Mouse (Mus musculus) G1E (cell line): ENCODE measurements around the gene Ypel3.

Source experiments
- CTCF ChIP-seq: IDR thresholded peaks from 2 replicates; pipeline ENCODE4 v1.5.1; 2012; ENCODE audit warnings: low read depth, low read length, inconsistent platforms, mixed read lengths
- GATA1 ChIP-seq: IDR thresholded peaks from 2 replicates; pipeline ENCODE4 v1.6.1; 2012; ENCODE audit warnings: borderline replicate concordance, low read length, inconsistent platforms, mixed read lengths
- GATA2 ChIP-seq: IDR thresholded peaks from 2 replicates; pipeline ENCODE4 v1.6.1; 2012; ENCODE audit warnings: low read depth, low read length, inconsistent platforms, borderline replicate concordance
- POLR2AphosphoS5 ChIP-seq: IDR thresholded peaks from 2 replicates; pipeline ENCODE4 v1.6.1; 2012; ENCODE audit warnings: low read depth, low read length, inconsistent platforms; ENCODE audit not compliant: insufficient replicate concordance

- TF ChIP-seq GATA1 (no peak), CTCF (no peak), POLR2AphosphoS5 (no peak), GATA2 (no peak)
Measured at GRCm38 (mm10) chr7:126777476-126777875, 721 bp downstream of the Ypel3 start.
